ENCODE assay signal across 13 mouse cellular contexts in genomic region chr12:110857196-110857595, GRCm38 (mm10). TPM values are rescaled to one million over a fixed set of nuclear protein-coding genes. Genes with fewer than 3 reads are reported as not detected.
DNase-seq lines count a peak whose midpoint lies in the region; ATAC-seq and TF ChIP-seq lines count a peak whose summit lies in the region.
"Had no signal": no experiment of that assay in that cellular context is flagged by ENCODE, and none has a peak within 500 bp of the region (broad histone marks: within the 10 kb centered on the region; RNA-seq: fewer than 3 reads in every experiment).

No protein-coding gene starts in this region.

- no peak overlapping the region for H3K27ac ChIP-seq in lung, embryonic 14.5 days (ENCODE audit: low read depth)
- H3K27ac ChIP-seq: hindbrain, embryonic 14.5 days; liver, embryonic 14.5 days had no signal

- H3K4me2 ChIP-seq in lung, embryonic 14.5 days, result no peak overlapping the region
- H3K4me2 ChIP-seq: heart, embryonic 12.5 days; hindbrain, embryonic 14.5 days had no signal

- TF ChIP-seq CTCF in lung, embryonic 14.5 days (IDR thresholded peaks at IDR 0.05; ENCODE audit: low read depth), result no peak

- 73% methylated on average over 7 of the region's 7 CpGs for WGBS in lung, embryonic 14.5 days

- H3K36me3 ChIP-seq in lung, embryonic 14.5 days (ENCODE audit: insufficient read depth), result peaks cover 28% of the 10 kb centered on the region

- H3K27me3 ChIP-seq in lung, embryonic 14.5 days (ENCODE audit: insufficient read depth, low read length), result no peaks in the 10 kb centered on the region
- H3K27me3 ChIP-seq: heart, embryonic 12.5 days had no signal

- DNase-seq in ovary, postnatal 36 days (ENCODE audit: low spot score), result peak; percentile 36
- no peak for DNase-seq in ovary, adult 18-20 months (ENCODE audit: low spot score)
- DNase-seq in R1 (ENCODE audit: low read depth, low spot score), result peak; percentile 32
- DNase-seq in lung, embryonic 14.5 days, result peak; percentile 16
- peak; percentile 46 for DNase-seq in thymus, postnatal 14 days
- no peak for DNase-seq in embryo, embryonic 10 days (ENCODE audit: low spot score)
- DNase-seq in urinary bladder, postnatal 4 days (ENCODE audit: low spot score in 2 of 2), result no peak
- DNase-seq in left cerebral cortex, postnatal 36 days (ENCODE audit: low spot score in 2 of 2), result no peak
- DNase-seq: cerebellum, postnatal 10 days had no signal

- ATAC-seq in lung, embryonic 14.5 days (ENCODE audit: insufficient read depth), result no peak

- H3K9me3 ChIP-seq in lung, embryonic 14.5 days (ENCODE audit: low read depth, low read length), result no peaks in the 10 kb centered on the region
- H3K9me3 ChIP-seq: heart, embryonic 12.5 days had no signal

- no peaks in the 10 kb centered on the region for H3K4me1 ChIP-seq in lung, embryonic 14.5 days (ENCODE audit: insufficient read depth)

- H3K9ac ChIP-seq in lung, embryonic 14.5 days, result no peak overlapping the region
- H3K9ac ChIP-seq: heart, embryonic 12.5 days; hindbrain, embryonic 14.5 days; liver, embryonic 14.5 days had no signal

- no peak overlapping the region for H3K4me3 ChIP-seq in lung, embryonic 14.5 days (ENCODE audit: low read depth, low read length)
- H3K4me3 ChIP-seq: heart, embryonic 12.5 days had no signal

- intact Hi-C loops in left cerebral cortex, postnatal 36 days (cut with DNase I), result no loop called here

RNA-seq across cellular contexts. Expression of gene Zfp839, which starts 7.1 kb away (rescaled TPM):
- 4.4 and 5.2 TPM in 2 replicates for polyA plus RNA-seq in lung, embryonic 14.5 days (2014; fragmentation: Nextera tagmentation; extraction: Ambion mirVana)
- 10 to 100 TPM; 10.7 to 13.1 TPM for total RNA-seq in left cerebral cortex, postnatal 36 days (2021)

RNA-seq across cellular contexts. Expression of gene Mok, which starts 16.5 kb away (rescaled TPM):
- 5.8 and 5.9 TPM in 2 replicates for polyA plus RNA-seq in lung, embryonic 14.5 days (2014; fragmentation: Nextera tagmentation; extraction: Ambion mirVana)
- total RNA-seq in left cerebral cortex, postnatal 36 days (2021), result 10 to 100 TPM; 10.9 to 12.1 TPM
- total RNA-seq: monocyte, adult 5-6 weeks had no signal

RNA-seq across cellular contexts. Expression of gene Cinp, which starts 31.7 kb away (rescaled TPM):
- polyA plus RNA-seq in lung, embryonic 14.5 days (2014; fragmentation: Nextera tagmentation; extraction: Ambion mirVana), result 91.8 and 94.0 TPM in 2 replicates
- 100 to 1,000 TPM; 100 to 103 TPM for total RNA-seq in left cerebral cortex, postnatal 36 days (2021)

RNA-seq across cellular contexts. Expression of gene Tecpr2, which starts 31.9 kb away (rescaled TPM):
- 4.0 and 5.2 TPM in 2 replicates for polyA plus RNA-seq in lung, embryonic 14.5 days (2014; fragmentation: Nextera tagmentation; extraction: Ambion mirVana)
- total RNA-seq in left cerebral cortex, postnatal 36 days (2021), result 10 to 100 TPM; 51.4 TPM

Comparison
In these comparisons a context has a peak if more than half of its experiments do, and no peak if none do; other contexts are left out.
1. DNase-seq: peak in ovary, postnatal 36 days (single experiment), R1 (single experiment), lung, embryonic 14.5 days (single experiment) and thymus, postnatal 14 days (single experiment); none in ovary, adult 18-20 months (single experiment), embryo, embryonic 10 days (single experiment), urinary bladder, postnatal 4 days (0 of 2) and left cerebral cortex, postnatal 36 days (0 of 2).